Mouse (Mus musculus) brain, adult 2 months (tissue): Measurements from ENCODE around the gene Atad1.
"Not testable (repeated sequence)": the region's sequence is repeated elsewhere in the genome, so short reads cannot be mapped to it uniquely, and the experiment has no call there.

Source experiments
- DNase-seq: peaks from one replicate; pipeline ENCODE4 v3.0.0; 2011; ENCODE audit warnings: low read depth, low spot score

The Atad1 gene

GRCm38 (mm10) chr19:32680894-32681293, 58.7 kb downstream of the Atad1 start:
- DNase-seq: no peak

- DNase-seq: no peak
Measured at GRCm38 (mm10) chr19:32675766-32676165, 63.8 kb downstream of the Atad1 start.

- not testable (repeated sequence) for DNase-seq
Measured at GRCm38 (mm10) chr19:32667830-32668229, 71.8 kb downstream of the Atad1 start.

GRCm38 (mm10) chr19:32665243-32665642, 74.3 kb downstream of the Atad1 start:
- peak; percentile 17 for DNase-seq

GRCm38 (mm10) chr19:32662936-32663335, 76.7 kb downstream of the Atad1 start:
- no peak for DNase-seq

- DNase-seq: no peak
Measured at GRCm38 (mm10) chr19:32659346-32659745, 80.2 kb downstream of the Atad1 start.

- no peak for DNase-seq
Measured at GRCm38 (mm10) chr19:32653630-32654362, 85.8 kb downstream of the Atad1 start.

GRCm38 (mm10) chr19:32653122-32653521, 86.5 kb downstream of the Atad1 start:
- no peak for DNase-seq

- no peak for DNase-seq
Measured at GRCm38 (mm10) chr19:32651046-32651445, 88.5 kb downstream of the Atad1 start.

- peak; percentile 38 for DNase-seq
Measured at GRCm38 (mm10) chr19:32648019-32648571, 91.5 kb downstream of the Atad1 start.

- no peak for DNase-seq
Measured at GRCm38 (mm10) chr19:32646382-32646781, 93.2 kb downstream of the Atad1 start.

- no peak for DNase-seq
Measured at GRCm38 (mm10) chr19:32645939-32646338, 93.6 kb downstream of the Atad1 start.

- no peak for DNase-seq
Measured at GRCm38 (mm10) chr19:32643642-32644041, 95.9 kb downstream of the Atad1 start.

GRCm38 (mm10) chr19:32641995-32642394, 97.6 kb downstream of the Atad1 start:
- peak; percentile 43 for DNase-seq

GRCm38 (mm10) chr19:32641535-32641934, 98.1 kb downstream of the Atad1 start:
- DNase-seq: peak; percentile 67

- peak; percentile 9 for DNase-seq
Measured at GRCm38 (mm10) chr19:32638276-32638903, 101.2 kb downstream of the Atad1 start.

- DNase-seq: no peak
Measured at GRCm38 (mm10) chr19:32637357-32638275, 102.0 kb downstream of the Atad1 start.

- no peak for DNase-seq
Measured at GRCm38 (mm10) chr19:32634916-32635315, 104.7 kb downstream of the Atad1 start.

- DNase-seq: no peak
Measured at GRCm38 (mm10) chr19:32628572-32629132, 110.9 kb downstream of the Atad1 start.

GRCm38 (mm10) chr19:32627631-32628030, 112.0 kb downstream of the Atad1 start:
- DNase-seq: no peak

GRCm38 (mm10) chr19:32626768-32627331, 112.7 kb downstream of the Atad1 start:
- no peak for DNase-seq
